Comparison of ENCODE assay signal across 24 mouse cellular contexts in genomic region chr9:31108464-31108863, GRCm38 (mm10). TPM values are rescaled to one million over a fixed set of nuclear protein-coding genes. Genes with fewer than 3 reads are reported as not detected.
DNase-seq lines count a peak whose midpoint lies in the region; ATAC-seq lines count a peak whose summit lies in the region.
"Had no signal": no experiment of that assay in that cellular context is flagged by ENCODE, and none has a peak within 500 bp of the region (broad histone marks: within the 10 kb centered on the region; RNA-seq: fewer than 3 reads in every experiment).

No protein-coding gene starts in this region.

- no peaks in the 10 kb centered on the region for H3K36me3 ChIP-seq in lung, embryonic 16.5 days (ENCODE audit: control insufficient read depth, insufficient read depth, low read length)
- H3K36me3 ChIP-seq in stomach, embryonic 16.5 days (ENCODE audit: control insufficient read depth, insufficient read depth, low read length) = no peaks in the 10 kb centered on the region
- H3K36me3 ChIP-seq in hindbrain, embryonic 16.5 days (ENCODE audit: control insufficient read depth, insufficient read depth, low read length) = no peaks in the 10 kb centered on the region
- H3K36me3 ChIP-seq: embryonic facial prominence, embryonic 12.5 days; embryonic facial prominence, embryonic 15.5 days; forebrain, embryonic 15.5 days; heart, embryonic 12.5 days; heart, embryonic 15.5 days; hindbrain, embryonic 10.5 days; hindbrain, embryonic 13.5 days had no signal

- no peaks in the 10 kb centered on the region; the same call in 1 of the 2 replicates for H3K4me1 ChIP-seq in lung, embryonic 16.5 days (replicated peaks; ENCODE audit: control insufficient read depth, insufficient read depth, low read length)
- H3K4me1 ChIP-seq in stomach, embryonic 16.5 days (ENCODE audit: control insufficient read depth, insufficient read depth, low read length) = no peaks in the 10 kb centered on the region
- no peaks in the 10 kb centered on the region for H3K4me1 ChIP-seq in hindbrain, embryonic 16.5 days (ENCODE audit: control insufficient read depth, insufficient read depth, low read depth, low read length)
- H3K4me1 ChIP-seq: embryonic facial prominence, embryonic 12.5 days; embryonic facial prominence, embryonic 15.5 days; forebrain, embryonic 15.5 days; heart, embryonic 12.5 days; heart, embryonic 15.5 days; hindbrain, embryonic 10.5 days; hindbrain, embryonic 13.5 days had no signal

- H3K4me3 ChIP-seq in lung, embryonic 16.5 days (ENCODE audit: low read length) = no peak overlapping the region
- no peak overlapping the region for H3K4me3 ChIP-seq in stomach, embryonic 16.5 days (replicated peaks; ENCODE audit: low read length)
- H3K4me3 ChIP-seq in hindbrain, embryonic 16.5 days (ENCODE audit: low read length) = no peak overlapping the region
- H3K4me3 ChIP-seq: embryonic facial prominence, embryonic 12.5 days; embryonic facial prominence, embryonic 15.5 days; forebrain, embryonic 15.5 days; heart, embryonic 12.5 days; heart, embryonic 15.5 days; hindbrain, embryonic 10.5 days; hindbrain, embryonic 13.5 days had no signal

- peak; percentile 78 for DNase-seq in ZHBTc4 (ENCODE audit: low read depth, low spot score)
- DNase-seq in lung, postnatal 14 days = peak; percentile 43
- no peak for DNase-seq in testis, postnatal 10 days (ENCODE audit: low spot score)
- no peak for DNase-seq in kidney, adult 18-20 months
- DNase-seq in right cerebral cortex, postnatal 10 days (ENCODE audit: low spot score in 2 of 2) = no peak
- DNase-seq: adrenal gland, postnatal 10 days; cerebellum, adult 11 months; cerebellum, adult 2 months; cerebellum, adult 9-11 months; cerebellum, postnatal 25 days; gastrocnemius, postnatal 25 days; heart, postnatal 10 days; heart, postnatal 36 days had no signal

- no peak overlapping the region for H3K4me2 ChIP-seq in lung, embryonic 16.5 days (ENCODE audit: low read depth, low read length)
- no peak overlapping the region for H3K4me2 ChIP-seq in stomach, embryonic 16.5 days (ENCODE audit: low read depth, low read length)
- no peak overlapping the region for H3K4me2 ChIP-seq in hindbrain, embryonic 16.5 days (ENCODE audit: low read length)
- H3K4me2 ChIP-seq: embryonic facial prominence, embryonic 12.5 days; embryonic facial prominence, embryonic 15.5 days; forebrain, embryonic 15.5 days; heart, embryonic 12.5 days; heart, embryonic 15.5 days; hindbrain, embryonic 13.5 days had no signal

- ATAC-seq in lung, embryonic 16.5 days (ENCODE audit: low read depth) = peak; percentile 43; the same call in 1 of the 2 replicates
- peak; percentile 30; the same call in 1 of the 2 replicates for ATAC-seq in stomach, embryonic 16.5 days (ENCODE audit: insufficient read depth, low FRiP score)
- ATAC-seq in hindbrain, embryonic 16.5 days = no peak
- ATAC-seq: CD4-positive, CD25-positive, alpha-beta regulatory T cell, adult 4 months; forebrain, embryonic 15.5 days had no signal

- no peaks in the 10 kb centered on the region for H3K9me3 ChIP-seq in lung, embryonic 16.5 days (ENCODE audit: control insufficient read depth, low read length)
- no peaks in the 10 kb centered on the region for H3K9me3 ChIP-seq in stomach, embryonic 16.5 days (replicated peaks; ENCODE audit: control insufficient read depth, low read length)
- no peaks in the 10 kb centered on the region for H3K9me3 ChIP-seq in hindbrain, embryonic 16.5 days (ENCODE audit: control insufficient read depth, low read length)
- H3K9me3 ChIP-seq: embryonic facial prominence, embryonic 12.5 days; embryonic facial prominence, embryonic 15.5 days; forebrain, embryonic 15.5 days; heart, embryonic 12.5 days; heart, embryonic 15.5 days; hindbrain, embryonic 10.5 days; hindbrain, embryonic 13.5 days had no signal

- 68% methylated on average over 7 of the region's 8 CpGs for whole genome bisulfite sequencing in lung, embryonic 16.5 days
- WGBS in stomach, embryonic 16.5 days = 81% methylated on average over 8 of the region's 8 CpGs
- 87% methylated on average over 8 of the region's 8 CpGs for WGBS in hindbrain, embryonic 16.5 days

- no peak overlapping the region for H3K9ac ChIP-seq in lung, embryonic 16.5 days (ENCODE audit: low read length)
- no peak overlapping the region for H3K9ac ChIP-seq in stomach, embryonic 16.5 days (ENCODE audit: low read length)
- H3K9ac ChIP-seq in hindbrain, embryonic 16.5 days (ENCODE audit: low read depth, low read length) = no peak overlapping the region
- H3K9ac ChIP-seq: embryonic facial prominence, embryonic 12.5 days; embryonic facial prominence, embryonic 15.5 days; forebrain, embryonic 15.5 days; heart, embryonic 12.5 days; heart, embryonic 15.5 days; hindbrain, embryonic 13.5 days had no signal

- H3K27me3 ChIP-seq in lung, embryonic 16.5 days (ENCODE audit: control insufficient read depth, insufficient read depth, low read depth, low read length) = no peaks in the 10 kb centered on the region
- no peaks in the 10 kb centered on the region for H3K27me3 ChIP-seq in stomach, embryonic 16.5 days (ENCODE audit: control insufficient read depth, insufficient read depth, low read length)
- H3K27me3 ChIP-seq in hindbrain, embryonic 16.5 days (replicated peaks; ENCODE audit: control insufficient read depth, insufficient read depth, low read length) = no peaks in the 10 kb centered on the region
- H3K27me3 ChIP-seq: embryonic facial prominence, embryonic 12.5 days; embryonic facial prominence, embryonic 15.5 days; forebrain, embryonic 15.5 days; heart, embryonic 12.5 days; heart, embryonic 15.5 days; hindbrain, embryonic 13.5 days had no signal

- H3K27ac ChIP-seq in lung, embryonic 16.5 days (ENCODE audit: low read length) = peak overlapping the region; percentile 36; the same call in 1 of the 2 replicates
- no peak overlapping the region; the same call in 1 of the 2 replicates for H3K27ac ChIP-seq in stomach, embryonic 16.5 days (ENCODE audit: low read length)
- no peak overlapping the region for H3K27ac ChIP-seq in hindbrain, embryonic 16.5 days (ENCODE audit: low read depth, low read length)
- H3K27ac ChIP-seq: embryonic facial prominence, embryonic 12.5 days; embryonic facial prominence, embryonic 15.5 days; forebrain, embryonic 15.5 days; heart, embryonic 15.5 days; hindbrain, embryonic 10.5 days; hindbrain, embryonic 13.5 days had no signal

RNA-seq across cellular contexts. Expression of gene St14, which starts 23.2 kb away (rescaled TPM):
- 58.3 and 58.6 TPM in 2 replicates for polyA plus RNA-seq in lung, embryonic 16.5 days (2015; fragmentation: Nextera tagmentation; extraction: Ambion mirVana)
- 77.9 and 96.3 TPM in 2 replicates for polyA plus RNA-seq in stomach, embryonic 16.5 days (2015; fragmentation: Nextera tagmentation; extraction: Ambion mirVana)
- 0.93 and 1.2 TPM in 2 replicates for polyA plus RNA-seq in hindbrain, embryonic 16.5 days (2015; fragmentation: Nextera tagmentation; extraction: Ambion mirVana)

Comparison
In these comparisons a context has a peak if more than half of its experiments do, and no peak if none do; other contexts are left out.
1. DNase-seq: peak in ZHBTc4 (single experiment) and lung, postnatal 14 days (single experiment); none in testis, postnatal 10 days (single experiment), kidney, adult 18-20 months (single experiment) and right cerebral cortex, postnatal 10 days (0 of 2).
2. RNA of gene St14, which starts 23.2 kb away (polyA plus RNA-seq): 77.9 to 96.3 TPM in stomach, embryonic 16.5 days and 58.3 to 58.6 TPM in lung, embryonic 16.5 days; 0.93 to 1.2 TPM in hindbrain, embryonic 16.5 days; every median in the first group is over 10 times any median in the second.